Mouse (Mus musculus) embryonic facial prominence, embryonic 10.5 days (tissue): ENCODE data around the gene Klhdc4. TPM values are rescaled to one million over a fixed set of nuclear protein-coding genes. Genes with fewer than 3 reads are reported as not detected.
A peak's percentile ranks its signal among the peaks of the same experiment; 100 is the strongest.

Experiments used
- DNase-seq: peaks from one replicate; pipeline ENCODE4 v3.0.0-alpha.2; 2017; ENCODE audit warnings: low spot score
- H3K27ac ChIP-seq: fragments of 300-500 bp; sonication (generic); replicated peaks from 2 replicates; pipeline ENCODE4 v1.5.1; 2016; ENCODE audit warnings: mild to moderate bottlenecking
- H3K27me3 ChIP-seq: fragments of 300-500 bp; sonication (generic); replicated peaks from 2 replicates; pipeline ENCODE4 v1.6.1; 2016; ENCODE audit warnings: low read depth, mild to moderate bottlenecking; ENCODE audit not compliant: poor library complexity, severe bottlenecking
- H3K36me3 ChIP-seq: fragments of 300-500 bp; sonication (generic); replicated peaks from 2 replicates; pipeline ENCODE4 v1.6.1; 2016; ENCODE audit warnings: mild to moderate bottlenecking, moderate library complexity
- H3K4me1 ChIP-seq: fragments of 300-500 bp; sonication (generic); 2 replicates; pipeline ENCODE4 v1.6.1; 2016
- H3K4me3 ChIP-seq: fragments of 300-500 bp; sonication (generic); 2 replicates; pipeline ENCODE4 v1.5.1; 2016; ENCODE audit warnings: mild to moderate bottlenecking, moderate library complexity
- H3K9me3 ChIP-seq: fragments of 300-500 bp; sonication (generic); 2 replicates; pipeline ENCODE4 v1.6.1; 2016; ENCODE audit warnings: mild to moderate bottlenecking
- WGBS: fragments of 180-500 bp; shearing (Covaris S2); methylation state at CpG from one replicate; pipeline ENCODE4 v1.1.7; 2016; 5-methylcytosine and 5-hydroxymethylcytosine counted together
- polyA plus RNA-seq: library from polyadenylated mRNA; unstranded; fragments of >200 nt; fragmentation: Nextera tagmentation; extraction: Ambion mirVana; gene quantifications from 2 replicates; pipeline ENCODE4 v1.2.1, GENCODE M21; 2016

The Klhdc4 gene
- polyA plus RNA-seq, 1 experiment from 2014 or later: 67.3 TPM

DNA sequence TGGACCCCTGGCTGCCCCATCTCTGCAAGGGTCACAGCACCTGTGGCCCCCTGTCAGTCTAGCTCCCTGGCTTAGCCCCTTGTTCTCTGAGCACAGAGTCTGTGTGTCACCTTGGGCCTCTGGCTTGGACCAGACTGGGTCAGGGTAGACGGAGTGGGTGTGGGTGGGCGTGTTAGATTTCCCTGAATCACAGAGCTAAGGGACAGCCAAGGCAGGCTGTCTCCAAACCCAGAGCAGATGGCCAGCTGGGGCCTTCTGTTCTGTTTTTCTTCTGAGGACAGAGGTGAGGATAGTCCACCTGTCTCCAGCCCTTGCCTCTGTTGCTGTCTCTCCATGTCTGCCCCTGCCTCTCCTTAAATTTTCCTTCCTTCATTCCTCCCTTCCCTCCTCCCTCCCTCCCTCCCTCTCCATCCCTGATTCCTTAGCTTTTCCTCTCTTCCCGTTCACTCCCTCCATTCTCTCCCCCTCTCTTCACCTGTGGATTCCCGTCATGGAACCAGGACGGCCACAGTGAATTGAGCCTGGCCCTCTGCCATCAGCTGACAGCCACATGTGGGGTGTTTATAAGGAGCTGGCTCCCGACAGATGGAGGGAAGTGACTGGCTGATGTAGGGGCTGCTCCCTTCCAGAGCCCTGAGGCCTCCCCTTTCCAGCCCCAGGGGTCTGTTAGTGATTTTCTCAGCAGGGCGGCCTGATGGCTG lies 66.2 kb downstream of the Klhdc4 start:
- no peak overlapping the region for H3K27ac ChIP-seq
- no peak for DNase-seq
- no peaks in the 10 kb centered on the region for H3K27me3 ChIP-seq
- no peaks in the 10 kb centered on the region for H3K4me1 ChIP-seq
- H3K36me3 ChIP-seq: no peaks in the 10 kb centered on the region
- H3K4me3 ChIP-seq: no peak overlapping the region
- 65% methylated on average over 7 of the region's 7 CpGs for WGBS
- H3K9me3 ChIP-seq: no peaks in the 10 kb centered on the region

DNA sequence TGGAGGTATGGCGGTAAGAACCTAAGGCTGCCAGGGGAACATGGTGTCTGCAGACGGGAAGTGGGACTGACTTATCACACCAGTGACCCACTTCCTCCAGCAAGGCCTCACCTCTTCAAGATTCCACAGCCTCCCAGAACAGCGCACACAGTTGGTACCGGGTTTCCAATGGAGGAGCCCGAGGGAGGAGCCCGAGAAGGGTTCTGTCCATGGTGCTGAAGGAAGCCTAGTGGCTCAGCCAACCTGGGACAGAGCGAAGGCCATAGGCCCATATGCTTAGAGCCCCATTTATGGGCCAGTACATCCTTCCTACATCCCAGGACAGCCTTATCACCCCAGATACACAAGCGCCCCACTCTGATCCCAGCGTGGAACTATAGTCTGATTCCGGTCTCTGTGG lies 67.9 kb downstream of the Klhdc4 start:
- no peaks in the 10 kb centered on the region for H3K9me3 ChIP-seq
- H3K27ac ChIP-seq: no peak overlapping the region
- H3K36me3 ChIP-seq: no peaks in the 10 kb centered on the region
- WGBS: 32% methylated on average over 10 of the region's 10 CpGs
- no peaks in the 10 kb centered on the region for H3K27me3 ChIP-seq
- DNase-seq: peak; percentile 81
- H3K4me1 ChIP-seq: no peaks in the 10 kb centered on the region
- H3K4me3 ChIP-seq: no peak overlapping the region

DNA sequence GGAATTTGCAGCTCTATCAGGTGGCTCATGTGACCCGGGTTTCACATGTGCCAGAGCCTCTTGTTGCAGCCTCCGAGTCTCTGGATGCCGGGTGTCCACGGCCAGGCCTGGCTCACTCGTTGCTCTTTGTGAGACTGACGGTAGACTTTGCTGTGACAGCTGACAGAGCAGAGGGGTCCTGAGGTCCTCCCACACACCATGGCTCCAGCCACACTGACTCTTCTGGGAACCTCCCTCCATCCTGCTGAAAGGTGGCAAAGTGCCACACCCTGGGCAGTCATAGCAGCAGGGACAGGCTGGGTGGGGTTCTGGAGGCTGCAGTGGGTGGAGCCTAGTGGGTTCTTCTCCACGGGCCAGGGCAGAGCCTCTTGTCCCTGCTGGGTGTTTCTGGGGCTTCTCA lies 68.9 kb downstream of the Klhdc4 start:
- no peak for DNase-seq
- no peaks in the 10 kb centered on the region for H3K27me3 ChIP-seq
- H3K4me1 ChIP-seq: no peaks in the 10 kb centered on the region
- H3K9me3 ChIP-seq: no peaks in the 10 kb centered on the region
- H3K36me3 ChIP-seq: no peaks in the 10 kb centered on the region
- H3K4me3 ChIP-seq: no peak overlapping the region
- no peak overlapping the region for H3K27ac ChIP-seq
- 74% methylated on average over 7 of the region's 7 CpGs for WGBS

DNA sequence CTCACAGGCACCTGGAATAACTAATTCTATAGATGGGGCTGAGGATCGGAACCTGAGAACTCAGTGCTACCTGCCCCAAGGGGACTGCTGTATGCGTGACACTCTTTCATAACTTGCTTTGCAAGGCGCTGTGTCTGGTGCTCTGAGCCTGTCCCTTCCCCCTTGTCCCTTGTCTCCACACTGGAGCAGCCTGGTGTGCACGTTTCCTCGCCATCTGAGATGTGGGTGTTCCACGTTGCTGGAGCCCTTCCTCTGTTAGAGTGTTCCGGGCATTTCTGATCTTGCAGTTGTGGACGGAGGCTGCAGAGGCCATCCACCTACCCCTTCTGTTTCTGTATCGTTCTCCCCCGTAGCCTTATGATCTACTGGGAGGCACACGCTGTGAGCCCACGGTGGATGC lies 70.9 kb downstream of the Klhdc4 start:
- no peak overlapping the region for H3K27ac ChIP-seq
- no peak overlapping the region for H3K4me3 ChIP-seq
- no peaks in the 10 kb centered on the region for H3K9me3 ChIP-seq
- DNase-seq: no peak
- 73% methylated on average over 12 of the region's 12 CpGs for whole genome bisulfite sequencing
- no peaks in the 10 kb centered on the region for H3K4me1 ChIP-seq
- H3K27me3 ChIP-seq: peaks cover 18% of the 10 kb centered on the region
- no peaks in the 10 kb centered on the region for H3K36me3 ChIP-seq

DNA sequence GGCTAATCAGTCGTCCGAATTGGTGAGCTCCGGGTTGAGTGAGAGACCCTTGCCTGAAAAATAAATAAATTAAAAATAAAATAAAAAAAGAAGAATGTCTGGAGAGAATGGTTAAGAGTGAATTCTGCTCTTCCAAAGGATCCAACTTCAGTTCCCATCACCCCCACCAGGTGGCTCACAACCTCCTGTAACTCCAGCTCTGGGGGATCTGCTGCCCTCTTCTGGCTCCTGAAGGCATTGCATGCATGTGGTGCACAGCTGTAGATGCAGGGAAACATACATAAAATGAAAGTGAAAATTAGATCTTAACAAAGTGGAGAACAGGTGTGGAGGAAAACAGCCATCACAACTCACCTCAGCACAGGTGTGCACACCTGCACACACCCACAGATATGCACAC lies 78.0 kb downstream of the Klhdc4 start:
- Histone ChIP-seq H3K27me3 (peaks cover 36% of the 10 kb centered on the region), H3K4me3 (no peak overlapping the region), H3K27ac (no peak overlapping the region), H3K4me1 (no peaks in the 10 kb centered on the region), H3K9me3 (peaks cover 8% of the 10 kb centered on the region; the same call in 1 of the 2 replicates), H3K36me3 (no peaks in the 10 kb centered on the region)
- DNase-seq: peak; percentile 81
- WGBS: 23% methylated on average over 3 of the region's 3 CpGs

DNA sequence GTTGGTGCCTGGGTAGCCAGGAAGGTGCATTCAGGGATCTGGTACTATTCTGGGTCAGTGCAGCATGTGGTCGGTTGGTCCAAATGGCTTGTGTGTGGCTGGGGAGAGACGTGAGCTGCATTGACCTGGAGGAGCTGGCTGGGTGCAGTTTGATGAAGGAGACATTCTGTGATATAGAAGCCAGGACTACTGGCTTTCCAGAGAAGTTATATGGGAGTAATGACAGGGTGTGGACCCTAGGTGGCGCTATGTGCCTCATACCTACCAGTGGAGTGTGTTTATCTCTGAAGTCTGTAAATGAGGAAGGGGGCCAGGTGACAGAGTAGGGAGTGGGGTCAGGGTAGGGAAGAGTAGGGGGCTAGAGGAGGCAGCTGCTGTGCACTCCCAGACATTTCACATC lies 78.9 kb downstream of the Klhdc4 start:
- peaks cover 8% of the 10 kb centered on the region; the same call in 1 of the 2 replicates for H3K9me3 ChIP-seq
- no peak overlapping the region for H3K4me3 ChIP-seq

DNA sequence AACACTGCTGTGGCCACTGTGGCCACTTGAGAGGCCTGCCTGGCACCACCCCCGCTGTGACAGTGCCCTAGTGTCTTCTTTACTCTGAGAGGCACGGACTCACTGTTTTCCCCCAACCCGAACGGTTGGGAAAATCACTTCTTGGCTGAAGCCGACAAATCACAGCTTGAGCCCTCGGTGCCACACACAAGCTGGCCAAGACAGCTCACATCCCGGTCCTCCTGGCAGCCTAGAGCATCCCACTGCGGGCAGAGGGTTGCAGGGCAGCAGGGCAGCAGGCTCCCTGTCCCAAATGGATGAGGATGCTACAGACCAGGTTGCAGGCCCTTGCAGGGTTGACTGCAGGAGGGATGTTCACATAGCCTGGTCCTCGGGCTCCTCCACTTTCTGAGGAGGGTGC lies 79.9 kb downstream of the Klhdc4 start:
- DNase-seq: no peak
- peaks cover 8% of the 10 kb centered on the region; the same call in 1 of the 2 replicates for H3K9me3 ChIP-seq
- WGBS: 81% methylated on average over 9 of the region's 9 CpGs
- H3K27ac ChIP-seq: no peak overlapping the region
- no peak overlapping the region for H3K4me3 ChIP-seq
- no peaks in the 10 kb centered on the region for H3K36me3 ChIP-seq
- no peaks in the 10 kb centered on the region for H3K4me1 ChIP-seq
- peaks cover 29% of the 10 kb centered on the region for H3K27me3 ChIP-seq

More for the DNA sequence above, 78.9 kb downstream of the Klhdc4 start:
- no peak for DNase-seq
- H3K27ac ChIP-seq: no peak overlapping the region
- H3K27me3 ChIP-seq: peaks cover 36% of the 10 kb centered on the region
- 40% methylated on average over 3 of the region's 3 CpGs for WGBS
- H3K4me1 ChIP-seq: no peaks in the 10 kb centered on the region
- no peaks in the 10 kb centered on the region for H3K36me3 ChIP-seq

Other genes starting within 250 kb of the Klhdc4 start
- gene Map1lc3b, start 239.2 kb downstream of the Klhdc4 start, polyA plus RNA-seq: 199 and 215 TPM in 2 replicates
- gene Zcchc14, start 176.7 kb downstream of the Klhdc4 start, polyA plus RNA-seq: 15.0 and 17.3 TPM in 2 replicates
- gene Jph3, start 99.9 kb downstream of the Klhdc4 start, polyA plus RNA-seq: 5.2 and 5.7 TPM in 2 replicates
- 18.7 and 21.0 TPM in 2 replicates for gene Slc7a5, start 78.1 kb upstream of the Klhdc4 start, polyA plus RNA-seq
- not detected in 2 replicates for gene Car5a, start 115.3 kb upstream of the Klhdc4 start, polyA plus RNA-seq
- 55.2 and 64.8 TPM in 2 replicates for gene Banp, start 120.2 kb upstream of the Klhdc4 start, polyA plus RNA-seq